Mouse (Mus musculus) gastrocnemius, adult 18-20 months (tissue): ENCODE results near the gene Zp1. TPM values are rescaled to one million over a fixed set of nuclear protein-coding genes. Genes with fewer than 3 reads are reported as not detected.

ENCODE experiments used
- DNase-seq: peaks from one replicate; pipeline ENCODE4 v3.0.0; 2021; ENCODE audit warnings: low spot score
- long read RNA-seq, 2 experiments: library from polyadenylated mRNA; stranded (forward); transcript quantifications; one replicate each; pipeline ENCODE4 v2.0.0; 2021
- total RNA-seq, 2 experiments: library from RNA; stranded (reverse); gene quantifications; 2 replicates each; pipeline ENCODE4 v1.2.3; 2021

Gene Zp1
- total RNA-seq, result not detected
- long read RNA-seq, experiment 1, result 0 reads
- long read RNA-seq, experiment 2, result 0 reads

DNA sequence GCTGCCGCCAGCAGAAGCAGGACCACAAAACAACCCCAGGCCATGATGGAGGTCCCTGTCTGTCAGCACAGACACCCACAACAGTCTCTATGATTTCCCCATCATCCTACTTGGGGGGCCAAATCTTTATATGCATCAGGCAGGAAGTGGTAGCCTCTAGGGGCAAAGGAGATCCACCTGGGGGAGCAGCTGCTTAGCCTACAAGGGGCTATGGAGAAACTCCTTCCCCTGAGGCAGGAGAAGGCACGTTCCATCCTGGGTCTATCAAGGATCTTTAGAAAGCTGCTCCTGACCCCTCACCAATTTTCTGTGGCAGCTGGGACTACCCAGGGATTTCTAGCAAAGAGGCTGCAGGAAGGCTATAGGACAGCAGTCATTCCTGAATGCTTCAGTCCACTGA lies at the start of gene Zp1:
Gene Zp1 (minus strand): TSS at position 101 of the 400 bp plus-strand sequence.
- no peak for DNase-seq

DNA sequence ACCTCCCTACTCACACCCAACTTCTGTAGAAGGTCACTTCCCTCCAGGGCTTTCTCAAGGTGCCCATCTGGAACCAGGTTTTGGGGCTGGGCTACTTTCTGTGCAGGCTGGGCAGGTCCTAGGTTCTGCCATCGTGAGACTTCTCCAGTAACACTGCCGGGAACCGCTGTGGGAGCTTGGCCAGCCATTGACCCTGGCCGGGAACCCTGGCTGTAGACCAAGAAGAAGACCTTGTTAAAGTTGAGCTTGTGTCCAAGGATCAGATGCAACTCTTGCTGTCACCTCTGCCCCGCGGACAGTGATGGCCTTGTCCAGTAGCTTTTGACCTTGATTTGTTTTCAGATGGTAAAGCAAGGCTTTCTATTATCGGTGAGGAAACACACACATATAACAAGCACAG lies 48.1 kb upstream of the Zp1 start:
- no peak for DNase-seq

DNA sequence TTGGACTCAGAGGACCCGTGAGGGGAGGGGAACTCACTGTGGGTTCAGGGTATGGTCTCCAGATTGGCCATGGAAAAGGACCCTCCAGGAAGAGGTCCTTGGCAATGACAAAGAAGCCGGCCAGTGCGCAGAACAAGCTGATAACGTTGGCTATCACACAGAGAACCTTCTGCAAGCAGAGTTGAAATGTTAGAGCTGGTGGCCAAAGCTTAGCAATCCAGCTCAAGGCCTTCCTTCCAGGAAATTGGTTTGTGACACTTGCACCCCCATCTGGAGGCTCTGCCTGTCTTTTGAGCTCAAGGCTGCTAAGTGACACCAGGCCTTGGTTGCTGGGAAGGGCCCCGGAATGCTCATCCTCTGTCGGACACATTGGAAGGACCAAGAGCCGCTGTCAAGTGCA lies 45.3 kb upstream of the Zp1 start:
- no peak for DNase-seq

DNA sequence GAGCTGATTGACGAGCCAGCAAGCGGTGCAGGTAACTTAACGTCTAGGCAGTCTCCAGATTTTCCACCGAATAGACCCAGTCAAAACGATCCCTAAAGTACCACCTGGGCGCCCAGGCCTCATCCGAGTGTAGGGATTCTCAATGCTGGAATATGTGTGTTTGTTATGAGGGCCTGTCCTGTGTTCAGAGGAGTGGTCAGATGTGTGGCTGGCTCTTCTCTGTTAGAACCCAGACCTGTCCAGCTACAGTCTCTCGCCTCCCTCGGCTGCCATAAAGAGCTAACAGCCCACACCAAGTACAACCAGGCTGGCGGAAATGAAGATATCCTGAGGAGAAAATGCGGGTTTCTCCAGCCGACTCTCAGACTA lies 39.5 kb upstream of the Zp1 start:
- DNase-seq, result no peak

DNA sequence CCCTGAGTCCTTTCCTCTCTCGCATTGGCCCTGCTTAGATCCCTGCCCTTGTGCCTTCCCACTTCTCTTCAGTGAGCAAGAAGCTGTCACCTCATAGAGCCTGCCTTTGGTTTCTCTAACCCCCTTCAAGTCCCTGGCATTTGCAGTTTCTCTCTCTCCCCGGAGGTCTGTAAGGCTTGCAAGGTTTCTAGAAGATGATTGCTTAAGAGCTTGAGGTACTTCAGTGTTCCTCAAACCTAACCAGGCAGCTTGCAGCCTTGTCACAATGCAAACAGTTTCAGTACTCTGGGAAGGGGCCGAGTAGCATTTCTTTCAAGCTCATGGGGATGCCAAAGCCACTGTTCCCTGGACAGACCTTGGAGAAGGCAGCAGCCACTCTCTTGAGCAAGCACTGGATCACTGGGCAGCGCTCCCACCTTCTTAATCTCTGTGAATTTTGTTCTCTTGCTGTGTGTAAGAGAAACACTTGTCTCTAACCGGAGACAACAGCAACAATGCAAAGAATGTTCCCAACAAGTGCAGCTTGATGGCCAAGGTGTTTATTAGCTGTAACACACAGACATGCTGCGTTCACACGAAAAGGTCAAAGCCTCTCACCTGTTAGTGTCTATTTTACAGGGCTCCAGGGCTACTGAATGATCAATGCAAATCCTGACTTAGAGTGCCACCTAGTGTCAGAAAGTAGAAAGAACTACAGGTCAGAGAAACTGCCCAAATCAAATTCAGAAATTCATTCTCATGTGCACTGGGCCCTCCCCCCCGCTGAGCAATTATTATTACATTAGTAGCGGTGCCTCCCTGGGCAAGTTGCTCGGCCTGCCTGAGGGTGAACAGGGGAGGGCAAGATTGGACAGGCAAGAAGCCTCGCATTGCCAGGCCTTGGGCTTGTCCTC lies 38.9 kb upstream of the Zp1 start:
- DNase-seq, result peak; percentile 82

DNA sequence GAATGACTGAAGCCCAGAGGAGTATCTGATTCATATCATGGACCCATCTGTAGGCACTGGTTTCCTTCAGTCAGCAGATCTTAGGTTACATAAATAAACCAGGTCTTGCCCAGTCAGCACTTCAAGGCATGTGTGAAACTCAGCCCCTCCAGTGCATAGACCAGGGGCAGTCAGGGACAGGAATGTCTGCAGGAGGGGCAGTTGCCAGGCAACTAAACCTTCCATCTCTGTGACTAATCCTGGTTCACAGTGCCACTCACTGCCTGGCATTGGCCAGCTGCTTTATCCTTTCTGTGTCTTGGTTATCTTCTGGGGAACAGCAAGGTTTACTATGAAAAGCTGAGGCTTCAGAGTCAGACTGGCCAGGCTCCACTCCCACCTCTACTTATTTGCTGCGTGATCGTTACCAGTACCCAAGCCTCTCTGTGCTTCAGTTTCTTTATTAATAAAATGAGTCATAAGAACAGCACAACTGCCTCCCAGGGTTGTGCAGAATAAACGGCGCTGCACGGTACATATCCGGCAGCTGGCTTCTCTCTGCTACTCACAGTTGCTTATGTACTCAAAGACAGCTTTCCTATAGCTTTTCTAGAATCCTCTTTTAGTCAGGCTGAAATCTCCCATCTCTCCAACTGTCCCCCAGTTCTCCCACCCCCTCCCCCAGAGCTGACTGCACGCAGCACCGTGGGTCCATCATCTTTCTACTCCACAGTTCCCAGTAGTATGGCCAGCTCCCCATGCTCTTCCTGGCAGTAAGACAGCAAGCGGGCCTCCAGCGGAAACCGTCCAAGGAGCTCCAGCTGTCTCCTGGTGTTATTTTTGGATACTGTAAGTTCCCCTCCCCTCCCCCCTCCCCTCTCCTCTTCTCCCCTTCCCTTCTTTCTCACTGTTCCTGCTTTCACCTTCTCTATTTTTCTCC lies 31.8 kb upstream of the Zp1 start:
- DNase-seq, result peak; percentile 77

DNA sequence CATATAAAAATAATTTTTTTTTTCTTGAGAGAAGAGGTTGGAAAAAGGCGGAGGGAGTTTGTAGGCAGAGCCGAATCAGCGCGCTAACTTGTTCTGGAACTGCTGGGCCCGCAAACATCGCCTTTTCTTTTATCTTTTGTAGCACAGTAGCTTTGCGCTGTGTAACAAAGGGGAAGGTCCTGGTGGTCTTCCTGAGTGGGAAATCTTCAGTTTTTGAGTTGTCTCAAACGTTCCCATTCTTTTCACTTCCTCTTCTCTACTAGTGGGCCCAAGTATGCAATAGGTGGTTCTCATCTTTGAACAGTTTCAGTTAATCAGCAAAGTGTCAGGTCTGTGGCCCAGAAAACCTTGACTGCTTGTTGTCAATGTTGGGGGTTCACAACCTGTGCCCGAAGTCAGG lies 29.1 kb upstream of the Zp1 start:
- no peak for DNase-seq

DNA sequence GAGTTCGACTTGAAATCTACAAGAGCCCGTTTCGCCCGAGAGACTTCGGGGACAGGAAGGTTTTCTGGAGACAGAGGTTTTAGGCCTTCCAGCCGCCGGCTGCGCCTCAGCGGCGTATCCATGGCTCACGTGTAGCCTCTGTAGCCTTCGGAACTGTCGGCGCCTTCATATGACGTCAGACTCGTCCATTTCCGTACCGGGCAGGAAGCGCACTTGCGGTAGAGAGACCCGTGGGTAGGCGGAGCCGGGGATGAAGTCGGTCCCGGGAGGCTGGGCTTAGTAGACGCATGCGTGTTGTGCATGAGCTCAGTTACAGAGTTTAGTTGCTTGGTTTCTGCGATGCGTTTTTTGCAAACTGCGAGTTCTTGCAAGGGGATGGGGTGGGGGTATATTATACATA lies 28.7 kb upstream of the Zp1 start, which contains the start of gene Ccdc86:
Gene Ccdc86 (minus strand): TSS at position 155 of the 400 bp plus-strand sequence.
- DNase-seq, result peak; percentile 97

DNA sequence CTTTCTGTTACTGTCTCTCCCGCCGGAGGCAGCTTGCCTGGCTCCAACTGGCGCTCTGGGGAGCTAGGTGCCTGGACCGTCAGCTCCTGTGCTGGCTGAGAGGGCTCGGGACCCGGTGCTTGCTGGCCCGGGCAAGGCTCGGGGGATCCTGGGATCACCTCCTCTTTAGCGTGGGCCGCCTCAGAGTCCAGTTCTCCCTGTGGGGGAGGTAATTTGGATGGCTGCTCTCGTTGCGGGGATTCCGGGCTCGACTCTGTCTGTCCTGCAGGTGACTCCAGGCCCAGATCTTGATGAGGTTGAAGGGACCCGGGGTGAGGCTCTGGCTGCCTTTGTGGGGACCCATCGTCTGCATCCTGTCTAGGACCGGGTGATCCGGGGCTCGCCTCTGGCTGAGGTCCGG lies 28.0 kb upstream of the Zp1 start:
- no peak for DNase-seq

DNA sequence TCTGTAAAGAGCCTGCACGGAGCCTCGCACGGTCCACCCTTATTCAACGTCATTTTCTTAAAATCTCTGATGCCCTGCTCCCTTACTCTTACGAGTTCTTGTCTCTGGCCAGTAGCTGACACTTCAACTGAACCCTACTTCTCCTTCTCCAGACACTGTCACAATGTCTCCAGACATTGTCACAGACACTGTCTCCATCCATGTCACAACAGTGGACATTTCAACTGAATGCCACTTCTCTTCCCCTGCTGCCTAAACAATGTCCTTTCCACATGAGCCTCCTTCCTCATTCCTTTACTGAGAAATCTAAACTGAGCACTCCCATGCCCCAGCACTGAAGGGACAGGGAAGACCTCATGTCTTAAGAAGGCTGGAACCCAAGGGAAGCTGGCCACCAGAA lies 26.8 kb upstream of the Zp1 start:
- no peak for DNase-seq

DNA sequence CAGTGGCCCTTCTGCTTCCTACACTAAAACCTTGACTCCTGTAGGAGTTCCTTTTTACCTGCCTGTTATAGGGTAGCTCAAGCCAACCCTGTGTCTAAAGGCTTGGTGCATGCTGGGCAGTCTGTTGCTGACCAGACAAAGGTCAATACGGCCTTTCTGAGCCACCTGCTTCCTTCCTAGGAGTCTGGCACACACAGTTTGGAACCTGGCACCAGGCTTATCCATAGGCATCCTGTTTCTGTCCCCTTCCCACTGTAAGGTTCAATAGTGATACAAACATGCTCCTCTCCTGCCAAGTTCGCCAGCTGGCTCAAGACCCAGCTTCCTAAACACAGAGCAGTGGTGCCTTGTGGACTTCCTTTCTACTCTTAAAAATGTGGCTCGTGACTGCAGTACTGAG lies 26.1 kb upstream of the Zp1 start:
- DNase-seq, result no peak

DNA sequence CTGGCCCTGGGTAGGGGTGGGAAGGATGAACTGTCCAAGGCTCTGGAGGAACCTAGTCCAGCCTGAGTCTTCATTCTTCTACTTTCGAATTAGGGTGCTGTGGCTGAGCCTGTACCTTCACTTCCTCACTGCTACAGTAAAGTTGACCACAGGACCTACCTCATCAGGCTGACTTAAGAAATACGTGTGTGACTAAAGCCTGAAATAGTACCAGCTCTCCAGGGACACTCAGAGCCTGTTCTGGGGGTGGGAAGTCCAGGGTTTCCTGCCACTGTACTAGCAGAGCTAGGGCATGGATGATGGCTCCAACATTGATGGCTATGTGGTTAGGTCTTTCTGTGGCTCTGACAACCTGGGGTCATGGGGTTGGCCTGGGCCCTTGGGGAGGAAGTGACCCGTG lies 23.5 kb upstream of the Zp1 start:
- no peak for DNase-seq

DNA sequence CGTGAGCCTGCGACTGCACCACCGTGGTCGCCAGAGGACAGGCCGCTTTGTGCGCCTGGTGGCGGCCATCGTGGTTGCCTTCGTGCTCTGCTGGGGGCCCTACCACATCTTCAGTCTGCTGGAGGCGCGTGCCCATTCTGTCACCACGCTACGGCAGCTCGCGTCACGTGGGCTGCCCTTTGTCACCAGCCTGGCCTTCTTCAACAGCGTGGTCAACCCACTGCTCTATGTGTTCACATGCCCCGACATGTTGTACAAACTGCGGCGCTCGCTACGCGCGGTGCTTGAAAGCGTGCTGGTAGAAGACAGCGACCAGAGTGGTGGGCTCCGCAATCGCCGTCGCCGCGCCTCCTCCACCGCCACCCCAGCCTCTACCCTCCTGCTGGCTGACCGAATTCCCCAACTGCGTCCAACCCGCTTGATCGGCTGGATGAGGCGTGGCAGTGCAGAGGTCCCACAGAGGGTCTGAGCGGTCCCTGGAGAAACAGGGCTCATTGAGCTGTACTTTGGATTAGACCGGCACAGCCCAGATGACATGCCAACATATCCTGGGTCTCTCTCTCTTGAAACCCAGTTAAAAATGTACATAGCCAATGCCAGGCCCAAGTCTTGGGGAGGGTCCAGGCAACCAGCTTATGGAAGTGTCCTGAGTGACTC lies 20.5 kb upstream of the Zp1 start:
- DNase-seq, result no peak

DNA sequence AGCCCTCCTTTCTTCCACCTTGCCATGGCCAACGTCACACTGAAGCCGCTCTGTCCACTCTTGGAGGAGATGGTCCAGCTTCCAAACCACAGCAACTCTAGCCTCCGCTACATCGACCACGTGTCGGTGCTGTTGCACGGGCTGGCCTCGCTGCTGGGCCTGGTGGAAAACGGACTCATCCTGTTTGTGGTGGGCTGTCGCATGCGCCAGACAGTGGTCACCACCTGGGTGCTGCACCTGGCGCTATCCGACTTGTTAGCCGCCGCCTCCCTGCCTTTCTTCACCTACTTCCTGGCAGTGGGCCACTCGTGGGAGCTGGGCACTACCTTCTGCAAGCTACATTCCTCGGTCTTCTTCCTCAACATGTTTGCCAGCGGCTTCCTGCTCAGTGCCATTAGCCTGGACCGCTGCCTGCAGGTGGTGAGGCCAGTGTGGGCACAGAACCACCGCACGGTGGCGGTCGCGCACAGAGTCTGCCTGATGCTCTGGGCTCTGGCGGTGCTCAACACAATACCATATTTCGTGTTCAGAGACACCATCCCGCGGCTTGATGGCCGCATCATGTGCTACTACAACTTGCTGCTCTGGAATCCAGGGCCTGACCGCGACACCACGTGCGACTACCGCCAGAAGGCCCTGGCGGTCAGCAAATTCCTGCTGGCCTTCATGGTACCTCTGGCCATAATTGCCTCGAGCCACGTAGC lies 19.8 kb upstream of the Zp1 start:
- DNase-seq, result no peak

DNA sequence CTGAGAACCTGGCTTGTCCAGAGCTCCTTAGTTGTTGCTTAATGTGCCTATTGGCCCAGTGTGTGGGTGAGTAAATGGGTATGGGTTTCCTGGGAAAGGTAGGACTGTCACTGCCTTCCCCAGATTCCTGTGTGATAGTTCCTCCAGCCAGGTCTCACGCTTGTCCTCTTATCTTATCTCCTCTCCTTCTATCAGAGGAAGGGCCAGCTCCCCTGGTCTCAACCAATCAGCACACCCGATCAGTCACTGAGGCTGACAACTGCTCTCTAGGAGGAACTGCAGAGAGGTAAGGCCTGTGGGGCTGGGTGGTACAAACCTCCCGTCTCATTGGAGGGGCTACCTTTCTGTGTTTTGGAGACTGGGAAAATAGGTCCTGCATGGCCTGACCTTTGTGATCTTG lies 18.3 kb upstream of the Zp1 start:
- no peak for DNase-seq

DNA sequence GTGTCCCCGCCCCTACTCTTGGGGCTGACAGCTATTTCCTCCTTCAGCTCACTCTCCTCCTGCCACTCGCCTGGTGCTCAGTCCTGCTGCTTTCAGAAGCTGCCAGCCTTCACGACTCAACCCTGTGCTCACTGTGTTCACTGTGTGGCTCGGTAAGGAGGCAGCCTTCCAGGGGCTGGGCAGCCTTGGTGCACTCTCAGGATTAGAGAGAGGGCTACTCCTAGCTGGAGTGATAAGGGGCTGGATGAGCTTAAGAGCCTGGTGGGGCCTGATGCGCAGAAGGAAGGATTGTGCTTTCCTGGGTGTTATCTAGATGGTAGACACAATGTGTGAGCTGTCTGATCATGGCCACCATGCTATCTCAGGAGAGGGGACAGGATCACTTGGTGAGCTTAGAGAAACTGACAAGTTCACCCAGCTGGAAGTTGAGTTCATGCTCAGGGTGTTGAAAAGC lies 16.7 kb upstream of the Zp1 start, which contains the start of gene Ptgdr2:
Gene Ptgdr2 (plus strand): TSS at position 51 of the 454 bp plus-strand sequence.
- no peak for DNase-seq

DNA sequence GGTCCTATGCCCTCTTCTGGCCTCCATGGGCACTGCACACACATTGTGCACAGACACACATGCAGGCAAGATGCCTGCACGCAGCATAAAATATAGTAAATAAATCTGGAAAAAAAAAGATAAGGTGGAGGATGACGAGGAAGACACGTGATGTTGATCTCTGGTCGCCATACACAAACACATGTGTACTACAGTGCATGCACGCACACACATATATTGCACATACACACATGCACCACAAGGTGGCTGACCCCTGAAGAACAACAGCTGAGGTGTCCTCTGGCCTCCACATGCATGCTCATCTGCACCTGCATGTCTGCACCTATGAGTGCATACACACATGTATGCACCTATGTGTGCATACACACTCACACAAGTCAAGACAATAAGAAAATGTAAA lies 15.6 kb upstream of the Zp1 start:
- no peak for DNase-seq

DNA sequence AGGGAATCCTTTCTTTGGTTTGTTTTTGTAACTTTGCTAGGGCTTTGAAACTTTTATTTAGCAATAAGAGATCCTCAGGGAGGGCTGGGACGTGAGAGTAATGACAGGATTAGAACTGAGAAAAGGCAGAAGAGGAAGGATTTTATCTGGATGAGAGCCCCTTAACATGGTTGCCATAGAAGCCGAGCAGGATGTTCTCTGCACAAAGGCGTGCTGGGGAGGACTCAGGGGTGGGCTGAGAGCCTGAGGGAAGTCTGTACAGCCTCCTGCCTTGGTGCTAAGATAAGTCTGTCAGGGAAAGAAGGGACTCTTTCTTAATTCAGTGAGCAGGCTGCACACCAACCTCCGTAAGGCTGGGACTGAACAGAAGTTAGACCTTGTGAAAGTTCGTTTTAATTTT lies 14.6 kb upstream of the Zp1 start:
- DNase-seq, result no peak

DNA sequence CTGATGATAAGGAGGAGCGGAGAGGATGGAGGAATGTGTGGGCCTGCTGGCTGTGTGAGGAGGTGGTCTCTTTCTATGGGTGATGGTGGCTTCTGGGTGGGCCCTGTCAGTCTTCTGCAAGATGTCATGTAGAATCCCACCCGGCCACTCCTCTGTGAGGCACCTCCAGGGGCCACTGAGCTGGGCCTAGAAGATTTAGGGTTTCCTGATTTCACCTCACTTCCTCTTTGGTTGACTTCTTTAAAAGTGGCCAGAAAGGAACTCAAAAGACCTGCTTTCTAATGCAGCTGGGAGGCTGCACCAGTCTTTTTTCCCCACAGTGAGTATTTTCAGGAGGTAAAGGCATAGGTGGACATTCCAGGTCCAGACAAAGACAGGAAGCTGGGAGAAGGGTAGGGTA lies 10.2 kb upstream of the Zp1 start:
- DNase-seq, result no peak

DNA sequence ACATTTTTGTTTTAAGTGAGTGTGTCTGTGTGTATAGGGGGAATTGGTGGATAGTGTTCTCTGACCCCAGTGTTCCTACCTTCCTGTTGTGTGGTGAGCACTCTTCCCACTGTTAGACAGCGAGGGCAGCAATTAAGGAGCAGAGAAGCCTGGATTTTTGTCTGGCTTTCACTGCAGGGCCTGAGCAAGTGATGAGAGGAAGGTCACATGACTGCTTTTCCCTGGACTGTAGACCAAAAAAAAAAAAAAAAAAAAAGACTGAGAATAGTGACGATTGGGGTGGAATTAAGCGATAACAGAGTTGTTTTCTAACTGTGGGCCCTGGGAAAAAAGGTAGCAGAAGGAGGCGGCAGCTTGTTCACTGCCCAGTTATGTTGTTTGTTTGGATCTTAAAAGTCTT lies 6.2 kb upstream of the Zp1 start:
- no peak for DNase-seq

DNA sequence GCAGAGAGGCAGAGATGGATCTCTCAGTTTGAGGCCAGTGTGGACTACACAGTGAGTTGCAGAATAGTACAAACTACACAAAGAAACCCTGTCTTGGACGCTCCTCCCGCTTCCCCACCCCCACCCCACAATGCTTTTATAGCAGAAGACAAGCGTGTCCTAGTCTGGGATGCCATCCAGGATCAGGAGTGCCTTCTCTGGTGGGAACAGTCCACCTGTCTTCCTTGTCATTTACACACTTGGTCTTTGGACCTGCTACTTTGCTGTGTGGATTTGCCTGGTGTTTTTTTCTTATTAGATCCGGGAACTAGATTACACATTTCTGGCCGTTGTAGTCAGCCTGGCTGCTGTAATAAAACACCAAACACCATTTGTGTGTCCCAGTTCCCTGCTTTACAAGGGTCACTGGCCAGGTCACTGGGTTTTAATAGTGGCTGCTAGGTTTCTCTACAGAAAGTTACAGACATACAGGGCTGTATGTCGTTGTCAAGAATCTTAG lies 5.7 kb upstream of the Zp1 start:
- DNase-seq, result no peak
